Mouse (Mus musculus) embryonic facial prominence, embryonic 11.5 days (tissue): ENCODE results near the gene Cd151. TPM values are rescaled to one million over a fixed set of nuclear protein-coding genes. Genes with fewer than 3 reads are reported as not detected.

Experiments
- ATAC-seq: fragments of 200-750 bp; cut with Nextera tagmentation; replicated peaks from 2 replicates; pipeline ENCODE4 v1.8.0; 2017; ENCODE audit warnings: low read depth; ENCODE audit not compliant: insufficient number of reproducible peaks, low FRiP score, low TSS enrichment
- DNase-seq: peaks from one replicate; pipeline ENCODE4 v3.0.0-alpha.2; 2015; ENCODE audit warnings: low spot score
- H3K27ac ChIP-seq: fragments of 300-500 bp; sonication (generic); replicated peaks from 2 replicates; pipeline ENCODE4 v1.5.1; 2014; ENCODE audit warnings: mild to moderate bottlenecking, low read depth, low read length, control low read depth
- H3K27me3 ChIP-seq: fragments of 300-500 bp; sonication (generic); 2 replicates; pipeline ENCODE4 v1.6.1; 2014; ENCODE audit warnings: mild to moderate bottlenecking, low read length, moderate library complexity, mixed read lengths; ENCODE audit not compliant: control insufficient read depth, insufficient read depth
- H3K36me3 ChIP-seq: fragments of 300-500 bp; sonication (generic); replicated peaks from 2 replicates; pipeline ENCODE4 v1.6.1; 2014; ENCODE audit warnings: low read depth, mild to moderate bottlenecking, low read length, moderate library complexity, mixed read lengths; ENCODE audit not compliant: control insufficient read depth, insufficient read depth
- H3K4me1 ChIP-seq: fragments of 300-500 bp; sonication (generic); 2 replicates; pipeline ENCODE4 v1.6.1; 2014; ENCODE audit warnings: low read length, mixed read lengths; ENCODE audit not compliant: control insufficient read depth, insufficient read depth
- H3K4me2 ChIP-seq: fragments of 300-500 bp; sonication (generic); 2 replicates; pipeline ENCODE4 v1.6.1; 2014; ENCODE audit warnings: low read depth, mild to moderate bottlenecking, control low read depth, low read length, moderate library complexity
- H3K4me3 ChIP-seq: fragments of 300-500 bp; sonication (generic); 2 replicates; pipeline ENCODE4 v1.5.1; 2014; ENCODE audit warnings: low read depth, low read length, control low read depth
- H3K9ac ChIP-seq: fragments of 300-500 bp; sonication (generic); replicated peaks from 2 replicates; pipeline ENCODE4 v1.6.1; 2014; ENCODE audit warnings: mild to moderate bottlenecking, control low read depth, low read length
- H3K9me3 ChIP-seq: fragments of 300-500 bp; sonication (generic); replicated peaks from 2 replicates; pipeline ENCODE4 v1.6.1; 2016; ENCODE audit warnings: mild to moderate bottlenecking, low read length, inconsistent platforms, mixed read lengths; ENCODE audit not compliant: control insufficient read depth
- WGBS: fragments of 180-500 bp; shearing (Covaris S2); extraction: QIAGEN DNeasy Blood & Tissue Kit; methylation state at CpG from one replicate; pipeline ENCODE4 v1.1.7; 2014; 5-methylcytosine and 5-hydroxymethylcytosine counted together
- polyA plus RNA-seq: library from polyadenylated mRNA; unstranded; fragments of >200 nt; fragmentation: Nextera tagmentation; extraction: Ambion mirVana; gene quantifications from 2 replicates; pipeline ENCODE4 v1.2.1, GENCODE M21; 2014

The Cd151 gene
- polyA plus RNA-seq, 1 experiment from 2014 or later, result 39.2 TPM

DNA sequence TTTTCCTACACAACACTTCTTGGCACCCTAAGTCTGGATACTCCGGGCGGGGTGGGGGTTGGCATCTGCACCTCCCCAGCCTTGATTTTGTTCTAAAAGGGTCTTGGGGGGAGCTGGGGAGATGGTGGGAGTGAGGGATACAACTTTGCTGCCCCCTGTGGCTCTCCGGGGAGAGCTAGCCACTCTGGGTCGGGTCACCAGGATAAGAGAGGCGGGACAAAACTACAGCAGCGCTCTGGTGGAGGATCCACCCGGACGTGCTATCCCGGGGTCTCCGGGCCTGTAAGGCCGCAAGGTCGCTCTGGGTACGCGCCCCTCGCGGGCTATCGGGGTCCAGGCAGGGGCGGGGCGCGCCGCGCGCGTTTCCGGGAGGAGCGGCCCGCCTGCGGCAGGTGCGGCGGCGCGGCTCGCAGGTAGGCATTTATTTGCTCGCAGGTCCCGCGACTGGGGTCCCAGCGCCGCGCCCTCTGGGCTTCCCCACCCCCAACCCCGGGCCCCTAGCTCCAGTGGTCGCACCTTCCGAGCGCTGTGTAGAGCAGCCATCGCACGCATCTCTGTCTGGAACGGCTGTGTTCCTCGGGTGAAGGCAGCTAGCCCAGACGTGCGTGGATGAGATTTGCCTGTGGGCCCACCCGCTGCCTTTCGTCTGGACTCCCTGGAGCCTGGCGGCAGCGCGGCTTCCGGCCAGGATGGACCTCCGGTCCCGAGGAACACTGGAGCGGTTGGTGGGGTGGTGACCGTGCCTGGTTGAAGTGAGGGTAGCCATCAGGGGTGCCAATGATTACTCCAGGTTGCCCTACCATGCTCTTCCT is 5.5 kb upstream of the Cd151 start:
- no peak overlapping the region for H3K27ac ChIP-seq
- H3K4me2 ChIP-seq, result peak overlapping the region; percentile 76
- 2% methylated on average over 59 of the region's 59 CpGs for WGBS
- peaks cover 47% of the 10 kb centered on the region for H3K27me3 ChIP-seq
- DNase-seq (no peak), ATAC-seq (no peak)
- peaks cover 17% of the 10 kb centered on the region for H3K4me1 ChIP-seq
- H3K9me3 ChIP-seq, result no peaks in the 10 kb centered on the region
- peak overlapping the region; percentile 45 for H3K9ac ChIP-seq
- H3K36me3 ChIP-seq, result no peaks in the 10 kb centered on the region
- peak overlapping the region; percentile 30 for H3K4me3 ChIP-seq

DNA sequence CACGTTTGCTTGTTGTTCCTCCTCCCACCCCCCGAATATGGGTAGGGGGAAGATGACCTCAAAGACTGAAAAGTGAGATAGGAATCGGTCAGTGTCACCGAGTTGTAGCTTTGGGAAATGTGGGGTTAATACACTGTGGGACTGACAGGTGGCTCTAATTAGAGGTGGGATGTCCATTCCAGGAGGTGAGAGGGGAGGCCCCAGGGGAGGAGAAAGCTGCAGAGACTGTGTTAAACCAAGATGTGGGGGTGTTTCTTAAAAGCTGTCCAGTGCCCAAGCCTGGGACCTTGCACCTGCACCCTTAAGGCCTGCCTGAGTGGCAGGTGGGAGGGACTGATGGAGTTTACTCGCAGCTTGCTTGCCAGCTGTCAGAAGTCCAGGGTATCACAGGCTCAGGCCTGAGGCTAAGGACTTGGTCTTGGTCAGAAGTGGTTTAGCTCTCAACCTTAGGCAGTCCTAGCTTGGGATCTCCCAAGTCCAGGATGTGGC is 4.8 kb upstream of the Cd151 start:
- no peak for ATAC-seq
- no peak for DNase-seq
- Histone ChIP-seq H3K4me1 (peaks cover 17% of the 10 kb centered on the region), H3K4me3 (peak overlapping the region; percentile 30; the same call in 1 of the 2 replicates), H3K9ac (peak overlapping the region; percentile 45), H3K27me3 (peaks cover 47% of the 10 kb centered on the region), H3K9me3 (no peaks in the 10 kb centered on the region), H3K4me2 (peak overlapping the region; percentile 76; the same call in 1 of the 2 replicates), H3K27ac (no peak overlapping the region), H3K36me3 (no peaks in the 10 kb centered on the region)
- WGBS, result 15% methylated on average over 5 of the region's 5 CpGs

DNA sequence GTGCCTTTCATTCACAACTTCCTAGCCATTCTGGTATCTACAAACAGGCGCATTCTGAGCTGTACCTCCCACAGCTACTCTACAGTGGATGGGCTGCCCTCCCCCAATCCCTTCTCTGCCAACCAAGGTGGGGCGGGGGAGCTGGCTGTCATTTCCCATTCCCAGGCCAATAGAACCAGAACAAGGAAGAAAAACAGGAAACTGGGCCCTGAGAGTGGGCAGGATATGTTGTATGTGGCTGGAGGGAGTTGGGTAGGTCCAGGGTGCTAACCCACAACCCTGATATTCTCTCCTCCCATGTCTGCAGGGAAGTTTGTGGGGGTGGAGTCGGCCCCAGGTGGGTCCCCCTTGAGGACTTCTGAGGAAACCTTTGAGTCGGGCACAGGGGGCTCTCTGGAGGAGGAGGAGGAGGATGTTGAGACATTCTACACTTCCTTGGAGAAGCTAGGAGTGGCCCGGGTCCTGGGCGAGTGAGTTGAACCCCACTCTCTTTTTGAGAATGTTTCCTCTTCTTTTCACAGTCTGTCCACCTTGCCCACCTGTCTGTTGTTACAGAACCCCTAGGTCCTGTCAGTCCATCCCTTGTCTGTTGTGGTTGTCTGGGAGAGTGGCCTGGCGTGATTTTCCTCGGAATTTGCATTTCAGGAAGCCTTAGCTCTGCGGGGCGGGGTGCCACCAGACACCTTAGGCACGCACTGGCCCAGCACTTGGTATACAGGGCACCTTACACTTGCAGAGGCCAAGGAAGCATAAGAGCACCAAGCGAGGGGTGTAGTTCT is 3.2 kb upstream of the Cd151 start:
- Histone ChIP-seq H3K36me3 (no peaks in the 10 kb centered on the region), H3K9ac (peak overlapping the region; percentile 27), H3K9me3 (no peaks in the 10 kb centered on the region), H3K4me3 (no peak overlapping the region; the same call in 1 of the 2 replicates), H3K4me2 (no peak overlapping the region), H3K27me3 (peaks cover 47% of the 10 kb centered on the region), H3K4me1 (peaks cover 28% of the 10 kb centered on the region), H3K27ac (no peak overlapping the region)
- DNase-seq (no peak), ATAC-seq (no peak)
- 28% methylated on average over 12 of the region's 12 CpGs for WGBS

DNA sequence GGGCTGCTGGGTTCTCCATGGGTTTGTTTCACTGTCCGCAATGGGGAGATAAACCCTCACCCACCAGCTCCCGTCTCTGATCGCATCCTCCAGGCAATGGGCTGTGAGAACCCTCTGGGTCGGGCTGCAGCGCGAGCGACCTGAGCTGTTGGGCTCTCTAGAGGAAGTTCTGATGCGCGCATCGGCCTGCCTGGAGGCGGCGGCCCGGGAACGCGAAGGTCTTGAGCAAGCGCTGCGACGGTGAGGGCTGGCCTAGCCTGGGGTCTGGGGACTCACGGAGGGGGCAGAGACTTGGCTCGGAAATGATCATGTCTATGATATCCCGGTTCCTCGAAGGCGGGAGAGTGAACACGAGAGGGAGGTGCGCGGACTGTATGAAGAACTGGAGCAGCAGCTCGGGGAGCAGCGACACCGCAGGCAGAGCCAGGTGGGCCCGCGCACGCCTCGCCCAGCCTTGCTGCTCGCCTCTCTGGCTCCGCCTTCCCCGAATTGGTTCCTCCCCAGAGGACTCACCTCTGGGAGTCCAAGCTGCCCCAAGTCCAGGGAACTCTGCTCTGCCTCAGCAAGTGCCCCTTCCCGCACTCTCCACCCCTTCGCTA is 2.5 kb upstream of the Cd151 start:
- WGBS, result 4% methylated on average over 38 of the region's 38 CpGs
- Histone ChIP-seq H3K27me3 (peaks cover 47% of the 10 kb centered on the region), H3K4me3 (peak overlapping the region; percentile 23), H3K9me3 (no peaks in the 10 kb centered on the region), H3K27ac (no peak overlapping the region), H3K36me3 (no peaks in the 10 kb centered on the region), H3K4me2 (peak overlapping the region; percentile 29), H3K9ac (peak overlapping the region; percentile 27), H3K4me1 (peaks cover 33% of the 10 kb centered on the region)
- no peak for ATAC-seq
- DNase-seq, result no peak

- H3K9me3 ChIP-seq, result no peaks in the 10 kb centered on the region
- DNase-seq (no peak), ATAC-seq (no peak)
- no peak overlapping the region for H3K4me2 ChIP-seq
- peaks cover 44% of the 10 kb centered on the region for H3K27me3 ChIP-seq
- no peak overlapping the region; the same call in 1 of the 2 replicates for H3K9ac ChIP-seq
- H3K36me3 ChIP-seq, result peaks cover 6% of the 10 kb centered on the region; the same call in 1 of the 2 replicates
- H3K4me1 ChIP-seq, result peaks cover 33% of the 10 kb centered on the region
- 34% methylated on average over 8 of the region's 10 CpGs for WGBS
- no peak overlapping the region for H3K27ac ChIP-seq
- H3K4me3 ChIP-seq, result no peak overlapping the region
Observed at GRCm38 (mm10) chr7:141465388-141466044, 1.7 kb upstream of the Cd151 start.

- H3K4me2 ChIP-seq, result no peak overlapping the region
- no peak overlapping the region for H3K4me3 ChIP-seq
- H3K4me1 ChIP-seq, result peaks cover 33% of the 10 kb centered on the region
Observed at GRCm38 (mm10) chr7:141466045-141466394, 1.2 kb upstream of the Cd151 start.

DNA sequence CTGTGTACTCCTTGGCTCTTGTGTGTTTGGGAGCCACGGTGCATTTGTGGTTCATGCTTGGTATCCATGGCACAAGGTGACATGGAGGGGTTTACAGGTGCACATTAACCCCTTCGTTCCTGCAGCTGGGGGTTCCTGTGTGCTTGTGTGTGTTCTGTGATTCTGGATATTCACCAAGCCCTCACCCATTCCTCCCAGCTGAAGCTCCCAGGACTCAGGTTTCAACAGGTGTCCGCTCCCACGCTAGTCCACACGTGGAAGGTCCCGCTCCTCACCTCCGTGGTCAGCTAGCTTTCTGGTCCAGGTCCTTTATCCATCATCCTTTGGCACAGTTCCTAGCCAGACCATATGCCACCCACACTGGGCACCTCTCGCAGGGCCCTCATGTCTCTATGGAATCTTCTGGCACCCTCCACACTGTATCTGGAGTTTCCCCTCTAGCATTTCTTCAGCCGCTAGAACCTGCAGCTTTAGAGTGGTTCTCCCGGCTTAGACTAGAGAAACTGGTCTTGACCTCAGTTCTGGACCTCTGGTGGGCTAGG is 514 bp upstream of the Cd151 start:
- H3K4me1 ChIP-seq, result peaks cover 32% of the 10 kb centered on the region
- 61% methylated on average over 10 of the region's 10 CpGs for WGBS
- H3K9ac ChIP-seq, result peak overlapping the region; percentile 80
- H3K4me2 ChIP-seq, result peak overlapping the region; percentile 74
- DNase-seq, result no peak
- no peak overlapping the region; the same call in 1 of the 2 replicates for H3K27ac ChIP-seq
- peaks cover 36% of the 10 kb centered on the region for H3K27me3 ChIP-seq
- peaks cover 7% of the 10 kb centered on the region; the same call in 1 of the 2 replicates for H3K36me3 ChIP-seq
- ATAC-seq, result no peak
- no peaks in the 10 kb centered on the region for H3K9me3 ChIP-seq
- peak overlapping the region; percentile 67 for H3K4me3 ChIP-seq

More at GRCm38 (mm10) chr7:141466045-141466394, 1.2 kb upstream of the Cd151 start:
- WGBS, result 75% methylated on average over 7 of the region's 7 CpGs
- Histone ChIP-seq H3K9ac (no peak overlapping the region), H3K27me3 (peaks cover 40% of the 10 kb centered on the region), H3K36me3 (peaks cover 7% of the 10 kb centered on the region; the same call in 1 of the 2 replicates), H3K9me3 (no peaks in the 10 kb centered on the region), H3K27ac (no peak overlapping the region)
- DNase-seq, result no peak
- ATAC-seq, result no peak
